21 mouse cellular contexts compared by ENCODE assay signal in genomic region chr3:55536901-55537300, GRCm38 (mm10).
A peak's percentile ranks its signal among the peaks of the same experiment; 100 is the strongest.
DNase-seq lines count a peak whose midpoint lies in the region; ATAC-seq and TF ChIP-seq lines count a peak whose summit lies in the region.
"Had no signal": no experiment of that assay in that cellular context is flagged by ENCODE, and none has a peak within 500 bp of the region (broad histone marks: within the 10 kb centered on the region; RNA-seq: fewer than 3 reads in every experiment).

No protein-coding gene starts in this region.

- H3K9ac ChIP-seq in hindbrain, embryonic 13.5 days, result no peak overlapping the region
- H3K9ac ChIP-seq in hindbrain, postnatal 0 days (replicated peaks; ENCODE audit: low read length), result no peak overlapping the region
- no peak overlapping the region for H3K9ac ChIP-seq in embryonic facial prominence, embryonic 12.5 days
- no peak overlapping the region for H3K9ac ChIP-seq in limb, embryonic 13.5 days
- H3K9ac ChIP-seq: forebrain, embryonic 12.5 days; heart, embryonic 13.5 days had no signal

- peaks cover 14% of the 10 kb centered on the region for H3K36me3 ChIP-seq in hindbrain, embryonic 13.5 days
- H3K36me3 ChIP-seq in hindbrain, postnatal 0 days (ENCODE audit: insufficient read depth, low read length), result no peaks in the 10 kb centered on the region; the same call in 1 of the 2 replicates
- H3K36me3 ChIP-seq in embryonic facial prominence, embryonic 12.5 days, result no peaks in the 10 kb centered on the region
- H3K36me3 ChIP-seq in limb, embryonic 13.5 days, result no peaks in the 10 kb centered on the region
- H3K36me3 ChIP-seq: forebrain, embryonic 12.5 days; heart, embryonic 13.5 days had no signal

- no peaks in the 10 kb centered on the region for H3K9me3 ChIP-seq in hindbrain, embryonic 13.5 days
- H3K9me3 ChIP-seq in hindbrain, postnatal 0 days (ENCODE audit: low read length), result no peaks in the 10 kb centered on the region
- H3K9me3 ChIP-seq in embryonic facial prominence, embryonic 12.5 days, result no peaks in the 10 kb centered on the region
- no peaks in the 10 kb centered on the region for H3K9me3 ChIP-seq in limb, embryonic 13.5 days
- H3K9me3 ChIP-seq: forebrain, embryonic 12.5 days; heart, embryonic 13.5 days had no signal

- no peak overlapping the region for H3K4me2 ChIP-seq in hindbrain, embryonic 13.5 days
- no peak overlapping the region for H3K4me2 ChIP-seq in hindbrain, postnatal 0 days (ENCODE audit: low read depth, low read length)
- H3K4me2 ChIP-seq in embryonic facial prominence, embryonic 12.5 days (replicated peaks), result no peak overlapping the region
- no peak overlapping the region for H3K4me2 ChIP-seq in limb, embryonic 13.5 days (replicated peaks)
- H3K4me2 ChIP-seq: forebrain, embryonic 12.5 days; heart, embryonic 13.5 days had no signal

- no peaks in the 10 kb centered on the region for H3K27me3 ChIP-seq in hindbrain, embryonic 13.5 days
- no peaks in the 10 kb centered on the region for H3K27me3 ChIP-seq in hindbrain, postnatal 0 days (ENCODE audit: insufficient read depth, low read length)
- no peaks in the 10 kb centered on the region for H3K27me3 ChIP-seq in embryonic facial prominence, embryonic 12.5 days
- no peaks in the 10 kb centered on the region for H3K27me3 ChIP-seq in limb, embryonic 13.5 days
- H3K27me3 ChIP-seq: CH12.LX; forebrain, embryonic 12.5 days; heart, embryonic 13.5 days had no signal

- H3K4me3 ChIP-seq in hindbrain, embryonic 13.5 days, result no peak overlapping the region
- H3K4me3 ChIP-seq in hindbrain, postnatal 0 days (ENCODE audit: low read length), result no peak overlapping the region
- no peak overlapping the region for H3K4me3 ChIP-seq in embryonic facial prominence, embryonic 12.5 days
- H3K4me3 ChIP-seq in limb, embryonic 13.5 days, result no peak overlapping the region
- H3K4me3 ChIP-seq: forebrain, embryonic 12.5 days; heart, embryonic 13.5 days had no signal

- 0 out of 2 replicates have a peak overlapping the region, but pooled peaks have one; percentile 18 for H3K27ac ChIP-seq in hindbrain, embryonic 13.5 days
- no peak overlapping the region for H3K27ac ChIP-seq in hindbrain, postnatal 0 days
- H3K27ac ChIP-seq in embryonic facial prominence, embryonic 12.5 days, result peak overlapping the region; percentile 59; the same call in 1 of the 2 replicates
- H3K27ac ChIP-seq in limb, embryonic 13.5 days, result peak overlapping the region; percentile 52
- H3K27ac ChIP-seq: forebrain, embryonic 12.5 days; heart, embryonic 13.5 days; stomach, postnatal 0 days had no signal

- ATAC-seq in hindbrain, embryonic 13.5 days (ENCODE audit: low FRiP score), result no peak
- ATAC-seq in hindbrain, postnatal 0 days, result no peak
- 0 out of 2 replicates have a peak, but pooled peaks have one; percentile 18 for ATAC-seq in embryonic facial prominence, embryonic 12.5 days (ENCODE audit: insufficient number of reproducible peaks, insufficient read depth, low FRiP score, low TSS enrichment)
- ATAC-seq in limb, embryonic 13.5 days (ENCODE audit: low FRiP score, low read depth), result peak; percentile 54
- ATAC-seq: intestine, embryonic 16.5 days had no signal

- no peak for TF ChIP-seq CTCF in hindbrain, postnatal 0 days (IDR thresholded peaks at IDR 0.05; ENCODE audit: low read depth)

- peaks cover 33% of the 10 kb centered on the region for H3K4me1 ChIP-seq in hindbrain, embryonic 13.5 days (replicated peaks)
- peaks cover 7% of the 10 kb centered on the region; the same call in 1 of the 2 replicates for H3K4me1 ChIP-seq in hindbrain, postnatal 0 days (ENCODE audit: insufficient read depth, low read length)
- peaks cover 58% of the 10 kb centered on the region for H3K4me1 ChIP-seq in embryonic facial prominence, embryonic 12.5 days
- H3K4me1 ChIP-seq in limb, embryonic 13.5 days, result peaks cover 84% of the 10 kb centered on the region

- no peak for DNase-seq in hindbrain, postnatal 0 days (ENCODE audit: low spot score)
- DNase-seq in 3T3-L1 (ENCODE audit: low read depth, low spot score), result peak; percentile 25
- no peak for DNase-seq in lung, adult 18-20 months
- DNase-seq in adrenal gland, postnatal 25 days, result no peak
- DNase-seq: adrenal gland, adult 2 months; cerebellum, adult 9-11 months; heart, postnatal 36 days; kidney, postnatal 36 days; liver; lung, postnatal 10 days; midbrain, embryonic 14.5 days; retina, postnatal 1 day; right cerebral cortex, postnatal 4 days had no signal

- WGBS in hindbrain, embryonic 13.5 days, result 59% methylated on average over 6 of the region's 6 CpGs
- WGBS in hindbrain, postnatal 0 days, result 78% methylated on average over 6 of the region's 6 CpGs
- 17% methylated on average over 6 of the region's 6 CpGs for WGBS in embryonic facial prominence, embryonic 12.5 days
- 9% methylated on average over 6 of the region's 6 CpGs for WGBS in limb, embryonic 13.5 days

Comparison
In these comparisons a context has a peak if more than half of its experiments do, and no peak if none do; other contexts are left out.
1. ATAC-seq: peak in embryonic facial prominence, embryonic 12.5 days (single experiment) and limb, embryonic 13.5 days (single experiment); none in hindbrain, embryonic 13.5 days (single experiment) and hindbrain, postnatal 0 days (single experiment).